Mouse (Mus musculus) heart, postnatal 0 days (tissue): ENCODE measurements around the gene Cdkal1.

ENCODE experiments used
- CTCF ChIP-seq: IDR thresholded peaks from 2 replicates; pipeline ENCODE4 v1.5.1; 2016; ENCODE audit warnings: antibody characterized with exemption, control low read depth, low read depth
- EP300 ChIP-seq: IDR thresholded peaks from 2 replicates; pipeline ENCODE4 v1.6.1; 2016; ENCODE audit warnings: antibody characterized with exemption, low read depth

- no peak for TF ChIP-seq CTCF
- 0 out of 2 replicates have a peak, but pooled peaks have one; percentile 28 for TF ChIP-seq EP300
These were observed 651.6 kb downstream of the Cdkal1 start for GRCm38 (mm10) chr13:29203856-29204255.
